Mouse (Mus musculus) C2C12 (cell line): ENCODE results near the gene Tmem41b.

ENCODE experiments used
- CTCF ChIP-seq: IDR thresholded peaks from one replicate; pipeline ENCODE4 v1.5.1; 2011; ENCODE audit not compliant: control insufficient read depth, insufficient read depth, insufficient read length
- FOSL1 ChIP-seq: IDR thresholded peaks from one replicate; pipeline ENCODE4 v1.8.0; 2011; ENCODE audit warnings: mild to moderate bottlenecking, low read length; ENCODE audit not compliant: poor library complexity, insufficient read depth, severe bottlenecking
- MAX ChIP-seq: IDR thresholded peaks from one replicate; pipeline ENCODE4 v1.6.1; 2011; ENCODE audit warnings: mild to moderate bottlenecking, control low read depth
- USF1 ChIP-seq: IDR thresholded peaks from one replicate; pipeline ENCODE4 v1.6.1; 2011; ENCODE audit warnings: low read depth, mild to moderate bottlenecking, control low read depth, moderate library complexity

DNA sequence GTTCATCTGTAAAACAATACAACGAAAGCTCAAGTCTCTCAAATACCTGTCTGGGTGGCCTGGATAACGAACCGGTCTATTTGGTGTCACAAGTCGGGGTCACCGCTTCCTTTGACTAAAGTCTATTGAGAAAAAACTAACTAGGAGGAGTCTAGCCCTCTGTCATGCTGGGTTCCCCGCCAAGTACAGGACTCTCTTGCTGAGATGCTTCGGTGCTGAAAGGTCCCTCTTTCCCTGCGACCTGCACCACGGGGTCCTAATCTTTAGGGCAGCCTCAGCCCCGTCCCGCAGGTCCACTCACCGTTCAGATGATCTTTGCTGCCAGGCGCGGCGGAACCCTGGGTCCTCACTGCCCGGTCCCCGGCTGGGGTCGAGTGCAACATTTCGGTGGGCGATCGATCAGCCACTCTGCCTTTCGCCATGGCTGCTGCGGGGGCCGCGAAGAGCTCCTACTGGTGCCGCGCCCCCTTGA is 1.0 kb downstream of the Tmem41b start:
- no peak for TF ChIP-seq MAX
- no peak for TF ChIP-seq CTCF
- TF ChIP-seq USF1: no peak
- no peak for TF ChIP-seq FOSL1
